Mouse (Mus musculus) thymus, adult 2 months (tissue): ENCODE results near the gene Tom1.

Experiments used
- CTCF ChIP-seq: fragments of 200-500 bp; IDR thresholded peaks from 2 replicates; pipeline ENCODE4 v1.5.1; 2012; ENCODE audit warnings: mild to moderate bottlenecking, control low read depth, low read length, moderate library complexity, borderline replicate concordance; ENCODE audit not compliant: control insufficient read depth, poor library complexity, insufficient read depth; ENCODE audit errors: extremely low read depth
- POLR2A ChIP-seq: fragments of 200-500 bp; IDR thresholded peaks from 2 replicates; pipeline ENCODE4 v1.6.1; 2012; ENCODE audit warnings: mild to moderate bottlenecking, low read length, control low read depth, moderate library complexity; ENCODE audit not compliant: control insufficient read depth, poor library complexity, insufficient read depth; ENCODE audit errors: extremely low read depth

GRCm38 (mm10) chr8:75039754-75040153 lies 6.2 kb downstream of the Tom1 start:
- TF ChIP-seq POLR2A: no peak
- no peak for TF ChIP-seq CTCF
